Mouse (Mus musculus): ENCODE results near the gene Sh3rf1. TPM values are rescaled to one million over a fixed set of nuclear protein-coding genes. Genes with fewer than 3 reads are reported as not detected.

The Sh3rf1 gene
- polyA plus RNA-seq, 1 experiment: 3.8 TPM

- H3K79me3 ChIP-seq (ENCODE audit: low read depth): no peaks in the 10 kb centered on the region
- H3K36me3 ChIP-seq (ENCODE audit: control insufficient read depth, insufficient read depth): no peaks in the 10 kb centered on the region
- no peak overlapping the region for H3K4me3 ChIP-seq (ENCODE audit: insufficient read depth, poor library complexity, severe bottlenecking)
- H3K79me2 ChIP-seq (ENCODE audit: control insufficient read depth, insufficient read depth): no peaks in the 10 kb centered on the region
- TF ChIP-seq CEBPB (IDR thresholded peaks at IDR 0.05; ENCODE audit: low read depth) (no peak), MAX (IDR thresholded peaks at IDR 0.05) (no peak), MYOD1 (IDR thresholded peaks at IDR 0.05; ENCODE audit: control insufficient read depth, insufficient read length, low read depth) (no peak), CTCF (IDR thresholded peaks at IDR 0.05; ENCODE audit: control insufficient read depth, insufficient read depth, insufficient read length) (no peak), FOSL1 (IDR thresholded peaks at IDR 0.05; ENCODE audit: insufficient read depth, low read length, poor library complexity, severe bottlenecking) (no peak), MYOG (IDR thresholded peaks at IDR 0.05; ENCODE audit: control insufficient read depth, extremely low read depth, insufficient read length) (no peak), USF1 (IDR thresholded peaks at IDR 0.05; ENCODE audit: low read depth) (no peak)
- no peaks in the 10 kb centered on the region for H3K27me3 ChIP-seq (ENCODE audit: control insufficient read depth, insufficient read depth, insufficient read length)
- H3ac ChIP-seq (ENCODE audit: control insufficient read depth, insufficient read length, low read depth): no peak overlapping the region
These were observed 201.5 kb downstream of the Sh3rf1 start for GRCm38 (mm10) chr8:61425125-61425524.

GRCm38 (mm10) chr8:61426072-61426471 is 202.4 kb downstream of the Sh3rf1 start:
- TF ChIP-seq MAX (IDR thresholded peaks at IDR 0.05): no peak
- no peak for TF ChIP-seq CEBPB (IDR thresholded peaks at IDR 0.05; ENCODE audit: low read depth)
- no peak for TF ChIP-seq FOSL1 (IDR thresholded peaks at IDR 0.05; ENCODE audit: insufficient read depth, low read length, poor library complexity, severe bottlenecking)
- no peak for TF ChIP-seq MYOD1 (IDR thresholded peaks at IDR 0.05; ENCODE audit: control insufficient read depth, insufficient read length, low read depth)
- TF ChIP-seq MYOG (IDR thresholded peaks at IDR 0.05; ENCODE audit: control insufficient read depth, extremely low read depth, insufficient read length): no peak
- TF ChIP-seq USF1 (IDR thresholded peaks at IDR 0.05; ENCODE audit: low read depth): no peak
- no peaks in the 10 kb centered on the region for H3K79me2 ChIP-seq (ENCODE audit: control insufficient read depth, insufficient read depth)
- no peak overlapping the region for H3ac ChIP-seq (ENCODE audit: control insufficient read depth, insufficient read length, low read depth)
- no peaks in the 10 kb centered on the region for H3K36me3 ChIP-seq (ENCODE audit: control insufficient read depth, insufficient read depth)
- no peaks in the 10 kb centered on the region for H3K79me3 ChIP-seq (ENCODE audit: low read depth)
- no peak overlapping the region for H3K4me3 ChIP-seq (ENCODE audit: insufficient read depth, poor library complexity, severe bottlenecking)
- H3K27me3 ChIP-seq (ENCODE audit: control insufficient read depth, insufficient read depth, insufficient read length): no peaks in the 10 kb centered on the region

- no peaks in the 10 kb centered on the region for H3K36me3 ChIP-seq (ENCODE audit: control insufficient read depth, insufficient read depth)
- no peak overlapping the region for H3K4me3 ChIP-seq (ENCODE audit: insufficient read depth, poor library complexity, severe bottlenecking)
- no peak overlapping the region for H3ac ChIP-seq (ENCODE audit: control insufficient read depth, insufficient read length, low read depth)
- H3K79me2 ChIP-seq (ENCODE audit: control insufficient read depth, insufficient read depth): no peaks in the 10 kb centered on the region
- H3K27me3 ChIP-seq (ENCODE audit: control insufficient read depth, insufficient read depth, insufficient read length): no peaks in the 10 kb centered on the region
- H3K79me3 ChIP-seq (ENCODE audit: low read depth): no peaks in the 10 kb centered on the region
- no peak for TF ChIP-seq CEBPB (IDR thresholded peaks at IDR 0.05; ENCODE audit: low read depth)
These were observed 203.0 kb downstream of the Sh3rf1 start for GRCm38 (mm10) chr8:61426671-61427070.

- no peaks in the 10 kb centered on the region for H3K79me2 ChIP-seq (ENCODE audit: control insufficient read depth, insufficient read depth)
- H3K79me3 ChIP-seq (ENCODE audit: low read depth): no peaks in the 10 kb centered on the region
- TF ChIP-seq MYOG (IDR thresholded peaks at IDR 0.05; ENCODE audit: control insufficient read depth, extremely low read depth, insufficient read length) (no peak), FOSL1 (IDR thresholded peaks at IDR 0.05; ENCODE audit: insufficient read depth, low read length, poor library complexity, severe bottlenecking) (no peak), CEBPB (IDR thresholded peaks at IDR 0.05; ENCODE audit: low read depth) (no peak), USF1 (IDR thresholded peaks at IDR 0.05; ENCODE audit: low read depth) (no peak)
- H3K27me3 ChIP-seq (ENCODE audit: control insufficient read depth, insufficient read depth, insufficient read length): no peaks in the 10 kb centered on the region
- no peak overlapping the region for H3ac ChIP-seq (ENCODE audit: control insufficient read depth, insufficient read length, low read depth)
- H3K4me3 ChIP-seq (ENCODE audit: insufficient read depth, poor library complexity, severe bottlenecking): no peak overlapping the region
- no peaks in the 10 kb centered on the region for H3K36me3 ChIP-seq (ENCODE audit: control insufficient read depth, insufficient read depth)
These were observed 204.4 kb downstream of the Sh3rf1 start for GRCm38 (mm10) chr8:61427916-61428681.

GRCm38 (mm10) chr8:61428821-61429482 is 205.3 kb downstream of the Sh3rf1 start:
- Histone ChIP-seq H3K36me3 (ENCODE audit: control insufficient read depth, insufficient read depth) (no peaks in the 10 kb centered on the region), H3K4me3 (ENCODE audit: insufficient read depth, poor library complexity, severe bottlenecking) (no peak overlapping the region), H3K79me3 (ENCODE audit: low read depth) (no peaks in the 10 kb centered on the region), H3K79me2 (ENCODE audit: control insufficient read depth, insufficient read depth) (no peaks in the 10 kb centered on the region), H3K27me3 (ENCODE audit: control insufficient read depth, insufficient read depth, insufficient read length) (no peaks in the 10 kb centered on the region), H3ac (ENCODE audit: control insufficient read depth, insufficient read length, low read depth) (no peak overlapping the region)
- TF ChIP-seq FOSL1 (IDR thresholded peaks at IDR 0.05; ENCODE audit: insufficient read depth, low read length, poor library complexity, severe bottlenecking) (no peak), MYOD1 (IDR thresholded peaks at IDR 0.05; ENCODE audit: control insufficient read depth, insufficient read length, low read depth) (no peak), MAX (IDR thresholded peaks at IDR 0.05) (no peak), CEBPB (IDR thresholded peaks at IDR 0.05; ENCODE audit: low read depth) (no peak), MYOG (IDR thresholded peaks at IDR 0.05; ENCODE audit: control insufficient read depth, extremely low read depth, insufficient read length) (no peak), USF1 (IDR thresholded peaks at IDR 0.05; ENCODE audit: low read depth) (no peak), CTCF (IDR thresholded peaks at IDR 0.05; ENCODE audit: control insufficient read depth, insufficient read depth, insufficient read length) (no peak)

- TF ChIP-seq MYOG (IDR thresholded peaks at IDR 0.05; ENCODE audit: control insufficient read depth, extremely low read depth, insufficient read length): no peak
- TF ChIP-seq USF1 (IDR thresholded peaks at IDR 0.05; ENCODE audit: low read depth): no peak
- no peak for TF ChIP-seq MYOD1 (IDR thresholded peaks at IDR 0.05; ENCODE audit: control insufficient read depth, insufficient read length, low read depth)
- no peak for TF ChIP-seq CTCF (IDR thresholded peaks at IDR 0.05; ENCODE audit: control insufficient read depth, insufficient read depth, insufficient read length)
- no peak for TF ChIP-seq MAX (IDR thresholded peaks at IDR 0.05)
- TF ChIP-seq CEBPB (IDR thresholded peaks at IDR 0.05; ENCODE audit: low read depth): no peak
- no peak for TF ChIP-seq FOSL1 (IDR thresholded peaks at IDR 0.05; ENCODE audit: insufficient read depth, low read length, poor library complexity, severe bottlenecking)
These were observed 211.8 kb downstream of the Sh3rf1 start for GRCm38 (mm10) chr8:61435481-61435880.

More at GRCm38 (mm10) chr8:61435481-61435880, 211.8 kb downstream of the Sh3rf1 start:
- H3K79me2 ChIP-seq (ENCODE audit: control insufficient read depth, insufficient read depth): no peaks in the 10 kb centered on the region
- no peaks in the 10 kb centered on the region for H3K79me3 ChIP-seq (ENCODE audit: low read depth)
- no peaks in the 10 kb centered on the region for H3K36me3 ChIP-seq (ENCODE audit: control insufficient read depth, insufficient read depth)
- H3K4me3 ChIP-seq (ENCODE audit: insufficient read depth, poor library complexity, severe bottlenecking): no peak overlapping the region
- H3ac ChIP-seq (ENCODE audit: control insufficient read depth, insufficient read length, low read depth): no peak overlapping the region
- peaks cover 3% of the 10 kb centered on the region for H3K27me3 ChIP-seq (ENCODE audit: control insufficient read depth, insufficient read depth, insufficient read length)

Measured in C2C12 (cell line).